Mouse (Mus musculus) adrenal gland, postnatal 25 days (tissue): ENCODE results near the gene Ddx18. TPM values are rescaled to one million over a fixed set of nuclear protein-coding genes. Genes with fewer than 3 reads are reported as not detected.

Source experiments
- DNase-seq: peaks from one replicate; pipeline ENCODE4 v3.0.0; 2021; ENCODE audit warnings: mixed read lengths
- total RNA-seq: library from RNA; stranded (reverse); gene quantifications from 2 replicates; pipeline ENCODE4 v1.2.3, GENCODE M21; 2021

The Ddx18 gene
- total RNA-seq, 1 experiment from 2014 or later, result 40.5 TPM

DNA sequence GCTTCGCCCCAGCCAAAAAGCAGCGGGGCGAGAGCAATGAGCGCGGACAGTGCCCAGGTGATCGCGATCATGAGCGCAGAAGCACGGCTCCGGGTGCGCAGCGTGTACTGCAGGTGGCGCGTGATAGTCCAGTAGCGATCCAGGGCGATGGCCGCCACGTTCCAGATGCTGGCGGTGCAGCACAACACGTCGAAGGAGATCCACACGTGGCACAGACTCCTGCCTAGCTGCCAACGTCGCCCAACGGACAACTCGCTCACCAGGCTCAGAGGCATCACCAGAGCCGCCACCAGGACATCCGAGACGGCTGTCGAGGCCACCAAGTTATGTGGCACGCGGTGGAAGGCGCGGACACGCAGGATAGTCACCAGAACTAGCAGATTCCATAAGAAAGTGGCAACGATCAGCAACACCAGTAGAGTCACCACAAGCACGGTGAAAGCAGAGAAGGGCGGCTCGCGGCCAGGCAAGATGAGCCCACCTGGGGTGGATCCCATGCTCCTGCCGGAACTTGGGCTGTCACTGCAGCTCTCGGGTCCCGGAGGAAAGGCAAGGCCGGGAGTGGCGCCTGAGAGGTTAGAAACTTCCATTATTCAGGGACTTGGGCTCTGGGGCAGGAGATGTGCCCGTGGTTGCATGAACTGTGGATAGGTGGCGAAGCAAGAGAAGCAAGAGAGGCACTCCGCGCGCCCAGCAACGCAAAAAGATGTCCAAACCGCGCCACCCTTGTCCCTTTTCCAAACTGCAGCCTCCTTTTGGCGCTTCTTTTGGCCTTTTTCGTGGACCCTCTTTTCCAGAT is 40.0 kb downstream of the Ddx18 start:
- DNase-seq, result no peak

GRCm38 (mm10) chr1:121527061-121527460 is 40.7 kb downstream of the Ddx18 start:
- DNase-seq, result no peak

GRCm38 (mm10) chr1:121518609-121519008 is 49.2 kb downstream of the Ddx18 start:
- DNase-seq, result no peak

DNA sequence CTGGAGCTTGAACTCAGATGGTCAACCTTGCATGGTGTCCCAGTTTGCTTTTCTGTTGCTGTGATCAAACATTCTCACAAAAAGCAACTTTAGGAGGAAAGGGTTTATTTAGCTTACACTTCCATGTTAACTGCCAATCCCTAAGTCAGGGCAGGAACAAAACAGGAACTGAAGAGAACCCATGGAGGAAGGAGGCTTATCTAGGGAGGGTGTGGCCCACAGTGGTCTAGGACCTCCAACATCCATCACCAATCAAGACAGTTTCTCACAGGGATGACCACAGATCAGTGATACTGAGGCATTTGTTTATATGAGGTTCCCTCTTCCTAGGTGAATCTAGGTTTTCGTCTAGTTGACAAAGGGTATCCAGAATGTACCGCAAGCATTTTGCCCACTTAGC is 55.8 kb downstream of the Ddx18 start:
- no peak for DNase-seq

DNA sequence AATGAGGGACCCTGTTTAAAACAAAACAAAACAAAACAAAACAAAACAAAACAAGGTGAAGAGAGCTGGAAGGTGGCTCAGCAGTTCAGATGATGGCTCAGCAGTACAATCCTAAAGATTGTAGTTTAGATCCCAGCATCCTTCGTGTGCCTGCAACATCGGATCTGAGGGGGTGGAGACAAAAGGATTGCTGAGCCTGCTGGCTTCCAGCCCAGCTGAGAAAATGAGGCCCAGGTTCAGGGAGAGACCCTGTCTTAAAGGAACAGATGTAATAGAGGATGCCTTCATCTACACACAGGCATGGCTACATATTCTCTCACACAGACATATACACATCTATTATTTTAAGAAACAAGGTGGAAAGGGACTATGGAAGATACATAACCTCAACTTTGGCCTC is 56.6 kb downstream of the Ddx18 start:
- DNase-seq, result no peak

GRCm38 (mm10) chr1:121510420-121511140 is 57.2 kb downstream of the Ddx18 start:
- no peak for DNase-seq

- DNase-seq, result no peak
Observed at GRCm38 (mm10) chr1:121508729-121509128, 59.1 kb downstream of the Ddx18 start.

Other genes starting within 250 kb of the Ddx18 start
- gene Insig2, start 235.4 kb downstream of the Ddx18 start, total RNA-seq, result 51.2 and 53.0 TPM in 2 replicates
- 22.7 and 25.6 TPM in 2 replicates for gene Ccdc93, start 136.9 kb downstream of the Ddx18 start, total RNA-seq
- not detected in 2 replicates for gene Htr5b, start 39.5 kb downstream of the Ddx18 start, total RNA-seq